Mouse (Mus musculus) hindbrain, embryonic 14.5 days (tissue): ENCODE measurements around the gene Olfm2. TPM values are rescaled to one million over a fixed set of nuclear protein-coding genes. Genes with fewer than 3 reads are reported as not detected.

ENCODE experiments used
- ATAC-seq: fragments of 200-750 bp; cut with Nextera tagmentation; 2 replicates; pipeline ENCODE4 v1.8.0; 2017; ENCODE audit warnings: moderate number of reproducible peaks, mild to moderate bottlenecking, moderate TSS enrichment, moderate library complexity; ENCODE audit not compliant: low FRiP score
- DNase-seq: peaks from one replicate; pipeline ENCODE4 v3.0.0-alpha.2; 2015; ENCODE audit warnings: low spot score
- H3K27ac ChIP-seq: fragments of 300-500 bp; sonication (generic); 2 replicates; pipeline ENCODE4 v1.5.1; 2014; ENCODE audit warnings: mild to moderate bottlenecking, moderate library complexity
- H3K27me3 ChIP-seq: fragments of 300-500 bp; sonication (generic); 2 replicates; pipeline ENCODE4 v1.6.1; 2014; ENCODE audit warnings: mild to moderate bottlenecking, low read length, mixed read lengths; ENCODE audit not compliant: control insufficient read depth, insufficient read depth
- H3K36me3 ChIP-seq: fragments of 300-500 bp; sonication (generic); replicated peaks from 2 replicates; pipeline ENCODE4 v1.6.1; 2014; ENCODE audit not compliant: control insufficient read depth, insufficient read depth
- H3K4me1 ChIP-seq: fragments of 300-500 bp; sonication (generic); replicated peaks from 2 replicates; pipeline ENCODE4 v1.6.1; 2014; ENCODE audit warnings: antibody characterized with exemption, low read length, mixed read lengths; ENCODE audit not compliant: control insufficient read depth, insufficient read depth
- H3K4me2 ChIP-seq: fragments of 300-500 bp; sonication (generic); replicated peaks from 2 replicates; pipeline ENCODE4 v1.6.1; 2014; ENCODE audit warnings: mild to moderate bottlenecking, moderate library complexity
- H3K4me3 ChIP-seq: fragments of 300-500 bp; sonication (generic); replicated peaks from 2 replicates; pipeline ENCODE4 v1.5.1; 2014; ENCODE audit warnings: mild to moderate bottlenecking, low read length
- H3K9ac ChIP-seq: fragments of 300-500 bp; sonication (generic); 2 replicates; pipeline ENCODE4 v1.6.1; 2014
- H3K9me3 ChIP-seq: fragments of 300-500 bp; sonication (generic); 2 replicates; pipeline ENCODE4 v1.6.1; 2016; ENCODE audit warnings: low read length; ENCODE audit not compliant: control insufficient read depth
- WGBS: fragments of 180-500 bp; shearing (Covaris S2); extraction: QIAGEN DNeasy Blood & Tissue Kit; methylation state at CpG from one replicate; pipeline ENCODE4 v1.1.7; 2014; 5-methylcytosine and 5-hydroxymethylcytosine counted together
- polyA plus RNA-seq: library from polyadenylated mRNA; unstranded; fragments of >200 nt; fragmentation: Nextera tagmentation; extraction: Ambion mirVana; gene quantifications from 2 replicates; pipeline ENCODE4 v1.2.1, GENCODE M21; 2014

Gene Olfm2
- polyA plus RNA-seq, 1 experiment from 2014 or later: 185 TPM

GRCm38 (mm10) chr9:20653859-20654258 lies 92.3 kb downstream of the Olfm2 start:
- H3K4me1 ChIP-seq: peaks cover 21% of the 10 kb centered on the region
- H3K4me2 ChIP-seq: 0 out of 2 replicates have a peak overlapping the region, but pooled peaks have one; percentile 76
- H3K27ac ChIP-seq: no peak overlapping the region
- ATAC-seq (no peak), DNase-seq (no peak)
- no peaks in the 10 kb centered on the region for H3K9me3 ChIP-seq
- H3K4me3 ChIP-seq: no peak overlapping the region
- H3K27me3 ChIP-seq: no peaks in the 10 kb centered on the region
- whole genome bisulfite sequencing: 93% methylated on average over 3 of the region's 3 CpGs
- H3K9ac ChIP-seq: no peak overlapping the region
- peaks cover 47% of the 10 kb centered on the region for H3K36me3 ChIP-seq

GRCm38 (mm10) chr9:20652260-20652658 lies 93.9 kb downstream of the Olfm2 start:
- peak overlapping the region; percentile 97 for H3K4me3 ChIP-seq
- H3K4me1 ChIP-seq: peaks cover 21% of the 10 kb centered on the region
- H3K27me3 ChIP-seq: no peaks in the 10 kb centered on the region
- peaks cover 47% of the 10 kb centered on the region for H3K36me3 ChIP-seq
- ATAC-seq (no peak; the same call in 1 of the 2 replicates), DNase-seq (no peak)
- H3K9me3 ChIP-seq: no peaks in the 10 kb centered on the region
- H3K9ac ChIP-seq: peak overlapping the region; percentile 87
- under 1% methylated on average over 25 of the region's 25 CpGs for WGBS
- H3K27ac ChIP-seq: peak overlapping the region; percentile 69; the same call in 1 of the 2 replicates
- peak overlapping the region; percentile 76 for H3K4me2 ChIP-seq

- peak within 1 kb of the TSS; percentile 76 for H3K4me2 ChIP-seq
Measured at GRCm38 (mm10) chr9:20651602-20652259, 94.4 kb downstream of the Olfm2 start, which contains the start of gene Pin1. Gene Pin1, plus strand, starts transcription at chr9:20652095.

GRCm38 (mm10) chr9:20645121-20645520 lies 101.0 kb downstream of the Olfm2 start:
- peak overlapping the region; percentile 79 for H3K4me3 ChIP-seq
- H3K4me1 ChIP-seq: peaks cover 23% of the 10 kb centered on the region
- ATAC-seq (no peak), DNase-seq (peak; percentile 27)
- H3K27ac ChIP-seq: peak overlapping the region; percentile 79
- 7% methylated on average over 17 of the region's 17 CpGs for WGBS
- H3K4me2 ChIP-seq: peak overlapping the region; percentile 98
- no peaks in the 10 kb centered on the region for H3K9me3 ChIP-seq
- peaks cover 34% of the 10 kb centered on the region for H3K36me3 ChIP-seq
- H3K9ac ChIP-seq: peak overlapping the region; percentile 84
- no peaks in the 10 kb centered on the region for H3K27me3 ChIP-seq

More at GRCm38 (mm10) chr9:20651602-20652259, 94.4 kb downstream of the Olfm2 start, which contains the start of gene Pin1:
- H3K27ac ChIP-seq: peak within 1 kb of the TSS; percentile 69
- H3K27me3 ChIP-seq: no peaks in the 10 kb centered on the region
- peak; percentile 97 for DNase-seq
- peak within 1 kb of the TSS; percentile 87 for H3K9ac ChIP-seq
- peaks cover 21% of the 10 kb centered on the region for H3K4me1 ChIP-seq
- no peaks in the 10 kb centered on the region for H3K9me3 ChIP-seq
- ATAC-seq: peak; percentile 99
- WGBS: under 1% methylated on average over 45 of the region's 45 CpGs
- peak within 1 kb of the TSS; percentile 97 for H3K4me3 ChIP-seq
- peaks cover 46% of the 10 kb centered on the region for H3K36me3 ChIP-seq

- H3K4me3 ChIP-seq: peak within 1 kb of the TSS; percentile 79
- H3K4me2 ChIP-seq: peak within 1 kb of the TSS; percentile 98
- peak within 1 kb of the TSS; percentile 89 for H3K27ac ChIP-seq
- H3K36me3 ChIP-seq: peaks cover 37% of the 10 kb centered on the region
- no peak for ATAC-seq
- no peaks in the 10 kb centered on the region for H3K9me3 ChIP-seq
- under 1% methylated on average over 43 of the region's 43 CpGs for WGBS
- H3K9ac ChIP-seq: peak within 1 kb of the TSS; percentile 84
- peak; percentile 88 for DNase-seq
- H3K27me3 ChIP-seq: no peaks in the 10 kb centered on the region
- H3K4me1 ChIP-seq: peaks cover 23% of the 10 kb centered on the region
Measured at GRCm38 (mm10) chr9:20644360-20645081, 101.6 kb downstream of the Olfm2 start, which contains the start of gene Fbxl12. Gene Fbxl12, minus strand, starts transcription at chr9:20644767.

- no peak for ATAC-seq
- no peak for DNase-seq
- H3K36me3 ChIP-seq: peaks cover 38% of the 10 kb centered on the region
Measured at GRCm38 (mm10) chr9:20643781-20644180, 102.4 kb downstream of the Olfm2 start.

GRCm38 (mm10) chr9:20642896-20643466 lies 103.2 kb downstream of the Olfm2 start:
- DNase-seq: peak; percentile 84
- H3K4me1 ChIP-seq: peaks cover 23% of the 10 kb centered on the region
- WGBS: under 1% methylated on average over 30 of the region's 30 CpGs
- H3K27me3 ChIP-seq: no peaks in the 10 kb centered on the region
- peak overlapping the region; percentile 98 for H3K4me2 ChIP-seq
- H3K36me3 ChIP-seq: peaks cover 38% of the 10 kb centered on the region
- peak overlapping the region; percentile 89 for H3K27ac ChIP-seq
- H3K9me3 ChIP-seq: no peaks in the 10 kb centered on the region
- H3K4me3 ChIP-seq: peak overlapping the region; percentile 79
- peak; percentile 79 for ATAC-seq
- peak overlapping the region; percentile 84 for H3K9ac ChIP-seq

More at GRCm38 (mm10) chr9:20643781-20644180, 102.4 kb downstream of the Olfm2 start:
- H3K27me3 ChIP-seq: no peaks in the 10 kb centered on the region
- H3K9ac ChIP-seq: peak overlapping the region; percentile 84
- WGBS: 12% methylated on average over 13 of the region's 13 CpGs
- peaks cover 23% of the 10 kb centered on the region for H3K4me1 ChIP-seq
- H3K4me2 ChIP-seq: peak overlapping the region; percentile 98
- H3K4me3 ChIP-seq: peak overlapping the region; percentile 79
- H3K27ac ChIP-seq: peak overlapping the region; percentile 89
- H3K9me3 ChIP-seq: no peaks in the 10 kb centered on the region

GRCm38 (mm10) chr9:20642101-20642895 lies 103.9 kb downstream of the Olfm2 start, which contains the start of gene Ubl5:
Gene Ubl5, plus strand, starts transcription at chr9:20642878.
- ATAC-seq: peak; percentile 91
- Histone ChIP-seq H3K4me2 (peak within 1 kb of the TSS; percentile 98), H3K27me3 (no peaks in the 10 kb centered on the region), H3K9me3 (no peaks in the 10 kb centered on the region), H3K36me3 (peaks cover 37% of the 10 kb centered on the region), H3K9ac (peak within 1 kb of the TSS; percentile 84), H3K4me1 (peaks cover 23% of the 10 kb centered on the region), H3K4me3 (peak within 1 kb of the TSS; percentile 79), H3K27ac (peak within 1 kb of the TSS; percentile 89)
- under 1% methylated on average over 50 of the region's 51 CpGs for WGBS
- peak; percentile 90 for DNase-seq
